Mouse (Mus musculus): Measurements from ENCODE around the gene Hif1an.

GRCm38 (mm10) chr19:44594180-44594579, 31.5 kb downstream of the Hif1an start:
- TF ChIP-seq ETS1 (conservative IDR thresholded peaks at IDR 0.05; ENCODE audit: low read depth, low read length) (no peak), MAX (IDR thresholded peaks at IDR 0.05; ENCODE audit: low read length) (no peak), TCF12 (IDR thresholded peaks at IDR 0.05; ENCODE audit: low read depth, low read length) (no peak), CTCF (conservative IDR thresholded peaks at IDR 0.05 in 1 of 2, IDR thresholded peaks at IDR 0.05 in 1 of 2; ENCODE audit: low read depth in 2 of 2, low read length in 2 of 2) (no peak), ELF1 (IDR thresholded peaks at IDR 0.05; ENCODE audit: low read depth, low read length) (no peak), POLR2A (IDR thresholded peaks at IDR 0.05; ENCODE audit: low read depth, low read length) (no peak)

Data from CH12.LX (cell line).